Mouse (Mus musculus) CH12.LX (cell line): ENCODE measurements around the gene Best3.

Experiments
- CHD2 ChIP-seq: IDR thresholded peaks from 2 replicates; pipeline ENCODE4 v1.6.1; 2011; ENCODE audit warnings: low read length, improper control_type of control experiment
- CTCF ChIP-seq, 2 experiments: IDR thresholded peaks in 1 of 2; conservative IDR thresholded peaks in 1 of 2; 2 replicates each; pipeline ENCODE4 v1.5.1; 2011 to 2012; ENCODE audit warnings: low read depth in 2 of 2, low read length in 2 of 2, improper control_type of control experiment in 1 of 2, inconsistent platforms in 1 of 2, mild to moderate bottlenecking in 1 of 2, moderate library complexity in 1 of 2
- EP300 ChIP-seq: IDR thresholded peaks from 2 replicates; pipeline ENCODE4 v1.6.1; 2011; ENCODE audit warnings: low read length, improper control_type of control experiment
- HCFC1 ChIP-seq: IDR thresholded peaks from 2 replicates; pipeline ENCODE4 v1.6.1; 2012; ENCODE audit warnings: low read depth, mild to moderate bottlenecking, inconsistent platforms, low read length, improper control_type of control experiment
- JUND ChIP-seq: conservative IDR thresholded peaks from 2 replicates; pipeline ENCODE4 v1.6.1; 2011; ENCODE audit warnings: low read depth, low read length, improper control_type of control experiment
- MAFK ChIP-seq: IDR thresholded peaks from 2 replicates; pipeline ENCODE4 v1.6.1; 2011; ENCODE audit warnings: low read length, improper control_type of control experiment; ENCODE audit not compliant: insufficient replicate concordance
- MAX ChIP-seq: IDR thresholded peaks from 2 replicates; pipeline ENCODE4 v1.6.1; 2011; ENCODE audit warnings: low read length, improper control_type of control experiment
- POLR2A ChIP-seq: IDR thresholded peaks from 2 replicates; pipeline ENCODE4 v1.6.1; 2011; ENCODE audit warnings: low read depth, mild to moderate bottlenecking, improper control_type of control experiment, low read length
- POLR2AphosphoS2 ChIP-seq: IDR thresholded peaks from 2 replicates; pipeline ENCODE4 v1.6.1; 2011; ENCODE audit warnings: low read depth, low read length, improper control_type of control experiment
- TCF12 ChIP-seq: IDR thresholded peaks from 2 replicates; pipeline ENCODE4 v1.6.1; 2014; ENCODE audit warnings: low read depth, mild to moderate bottlenecking, inconsistent platforms, low read length, improper control_type of control experiment
- ZKSCAN1 ChIP-seq: IDR thresholded peaks from 2 replicates; pipeline ENCODE4 v1.6.1; 2012; ENCODE audit warnings: low read depth, inconsistent platforms, low read length, improper control_type of control experiment, borderline replicate concordance
- ZMIZ1 ChIP-seq: IDR thresholded peaks from 2 replicates; pipeline ENCODE4 v1.6.1; 2012; ENCODE audit warnings: low read depth, mild to moderate bottlenecking, inconsistent platforms, low read length, improper control_type of control experiment

GRCm38 (mm10) chr10:117011047-117011446 lies 24.9 kb downstream of the Best3 start:
- TF ChIP-seq POLR2A (no peak), JUND (no peak), CTCF (conservative IDR thresholded peaks at IDR 0.05 in 1 of 2, IDR thresholded peaks at IDR 0.05 in 1 of 2; ENCODE audit: low read depth in 2 of 2, low read length in 2 of 2) (no peak), ZMIZ1 (no peak), EP300 (no peak), HCFC1 (no peak), ZKSCAN1 (no peak), TCF12 (no peak), CHD2 (no peak), POLR2AphosphoS2 (no peak), MAX (no peak), MAFK (no peak)
